Mouse (Mus musculus): ENCODE data around the gene Zfyve1.

- TF ChIP-seq FLI1 (IDR thresholded peaks at IDR 0.05; ENCODE audit: low read length) (no peak), GATA1 (IDR thresholded peaks at IDR 0.05; ENCODE audit: borderline replicate concordance, low read length) (no peak)
Observed at GRCm38 (mm10) chr12:83586628-83587027, 10.4 kb downstream of the Zfyve1 start.
